Mouse (Mus musculus) ovary, postnatal 10 days (tissue): Measurements from ENCODE around the gene 2010111I01Rik.
"Not testable (repeated sequence)": the region's sequence is repeated elsewhere in the genome, so short reads cannot be mapped to it uniquely, and the experiment has no call there.

Experiments used
- DNase-seq: peaks from one replicate; pipeline ENCODE4 v3.0.0; 2022; ENCODE audit warnings: low spot score

The 2010111I01Rik gene

DNA sequence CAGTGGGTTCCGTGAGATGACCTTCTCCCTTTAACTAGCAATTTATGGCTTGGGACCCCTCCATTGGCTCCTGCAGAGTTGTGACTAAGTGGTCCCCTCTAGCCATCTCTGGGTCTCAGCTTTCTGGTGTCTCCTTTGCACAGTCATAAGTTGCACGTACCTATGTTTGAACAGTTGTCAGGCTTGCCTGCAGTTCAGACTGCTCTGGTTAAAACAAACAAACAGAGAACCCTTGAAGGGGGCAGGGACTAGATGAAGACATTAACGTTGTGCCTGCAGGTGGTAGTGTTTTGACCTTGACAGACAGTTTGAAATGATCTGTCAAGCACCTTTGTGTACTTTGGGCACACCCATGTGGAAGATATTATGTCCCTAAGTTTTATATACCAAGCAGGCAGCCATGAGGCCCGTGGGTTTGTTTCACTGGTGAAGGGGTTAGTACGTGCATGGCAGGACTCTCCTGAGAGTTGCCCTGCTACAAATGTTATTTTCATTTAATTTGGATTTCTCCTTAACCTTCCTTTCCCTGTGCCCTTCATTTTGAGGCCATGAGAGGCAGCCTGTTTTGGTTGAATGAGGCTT, 118.0 kb downstream of the 2010111I01Rik start:
- no peak for DNase-seq

DNA sequence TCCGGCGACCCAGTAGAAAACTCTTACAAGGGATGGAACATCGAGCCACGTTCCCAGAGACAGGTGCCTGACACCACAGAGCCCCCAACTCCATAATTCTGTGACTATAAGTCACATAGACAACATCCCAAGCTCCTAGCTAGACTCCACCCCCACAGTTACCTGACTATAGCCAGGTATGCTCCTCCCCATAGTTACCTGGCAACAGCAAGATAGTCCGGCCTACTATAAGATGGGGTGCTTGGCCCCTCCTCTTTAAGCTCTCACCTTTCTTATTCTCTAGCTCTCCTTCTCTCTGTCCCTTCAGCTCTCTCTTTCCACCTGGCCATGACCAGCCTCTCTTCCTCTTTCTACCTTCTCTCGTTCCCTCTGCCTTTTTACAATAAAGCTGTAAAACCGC, 118.4 kb downstream of the 2010111I01Rik start:
- not testable (repeated sequence) for DNase-seq

DNA sequence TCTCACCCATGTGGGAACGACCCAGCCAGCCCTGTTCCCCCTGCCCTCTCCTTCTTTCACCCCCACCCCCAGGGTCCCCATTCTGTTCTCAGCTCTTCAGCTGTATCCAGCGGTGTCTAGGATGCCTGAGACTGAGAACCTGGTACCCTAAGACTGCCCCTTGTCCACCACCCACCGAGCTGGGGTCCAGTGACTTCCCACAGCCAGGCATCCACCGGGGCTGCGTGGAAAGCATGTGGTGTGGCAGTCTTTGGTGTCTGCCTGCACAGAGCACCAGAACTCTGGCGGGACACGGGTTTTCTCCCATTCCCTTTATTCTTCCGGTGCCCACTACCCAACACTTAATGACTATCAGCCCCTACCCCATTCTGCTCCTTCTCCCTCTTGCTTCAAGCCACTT, 119.0 kb downstream of the 2010111I01Rik start:
- no peak for DNase-seq

DNA sequence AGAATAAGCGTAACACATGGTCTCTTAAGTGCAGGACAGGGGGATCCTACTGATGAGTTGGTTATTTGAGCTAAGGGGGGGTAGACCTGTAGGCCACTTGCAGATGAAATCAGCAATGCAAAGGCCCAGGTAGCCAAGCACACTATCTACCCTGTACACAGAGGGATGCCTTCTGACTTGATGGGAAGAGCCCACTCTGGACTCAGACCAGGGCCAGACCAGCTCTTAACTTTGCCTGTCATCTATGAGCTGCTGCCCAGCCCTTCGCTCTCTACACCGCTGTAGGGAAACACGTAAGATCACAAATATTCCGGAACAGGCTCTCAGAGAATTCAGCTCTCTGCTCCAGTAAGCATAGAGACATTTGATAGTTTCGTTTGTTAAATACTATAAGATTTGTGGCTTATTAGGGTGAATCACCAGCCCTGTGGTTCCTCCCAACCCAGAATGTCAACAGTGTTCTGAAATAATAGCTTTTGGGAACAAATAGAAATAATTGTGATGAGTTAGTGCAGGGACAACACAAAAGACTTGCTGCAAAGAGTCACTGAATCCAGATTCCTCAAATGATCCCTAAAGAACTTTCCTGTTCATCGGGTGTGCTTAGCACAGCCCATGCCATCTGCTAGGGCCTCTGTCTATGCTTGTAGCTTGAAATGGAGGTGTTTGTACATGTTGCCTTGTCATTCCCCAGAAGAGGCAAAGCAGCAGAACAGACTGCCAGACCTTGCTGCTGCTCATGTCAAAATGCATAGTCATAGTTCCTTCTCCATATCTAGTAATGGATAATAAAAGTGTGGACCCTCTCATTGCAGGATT, 123.4 kb downstream of the 2010111I01Rik start:
- no peak for DNase-seq

DNA sequence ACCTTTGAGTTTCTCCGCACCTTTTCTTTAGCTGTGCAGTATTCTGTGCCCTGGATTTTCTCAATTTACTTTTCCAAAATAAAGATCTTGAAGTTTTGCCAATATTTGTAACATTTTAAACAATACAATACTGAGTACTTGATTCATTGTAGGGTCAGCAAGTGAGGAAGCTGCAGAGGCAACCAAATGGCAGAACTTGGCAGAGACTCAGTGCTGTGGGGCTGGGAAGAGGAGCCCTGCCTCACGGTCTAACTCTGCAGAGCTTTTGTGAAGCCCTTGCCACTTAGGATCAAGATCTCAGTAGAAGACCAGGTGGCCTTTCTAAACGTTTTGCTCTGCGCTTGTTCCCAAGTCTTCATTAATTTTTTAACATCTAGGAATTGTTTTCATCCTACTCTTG, 124.8 kb downstream of the 2010111I01Rik start:
- no peak for DNase-seq

DNA sequence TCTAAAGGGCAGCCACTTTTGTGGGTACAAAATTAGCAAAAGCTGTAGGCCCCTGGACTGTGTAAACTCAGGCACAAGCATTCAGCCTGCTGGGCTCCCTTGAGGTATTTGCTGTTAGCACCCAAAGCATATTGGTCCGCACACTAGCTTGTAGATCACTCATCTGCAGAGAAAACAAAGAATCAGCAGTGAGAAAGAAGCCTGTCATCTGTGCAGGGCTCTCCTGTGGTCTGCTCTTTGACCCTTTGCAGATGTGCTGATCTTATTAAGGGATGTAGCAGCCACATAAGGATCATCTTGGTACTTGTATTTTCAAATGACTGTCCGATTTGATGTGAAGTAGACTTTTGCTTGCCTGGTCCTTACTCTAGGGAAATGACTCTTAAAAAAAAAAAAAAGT, 126.6 kb downstream of the 2010111I01Rik start:
- no peak for DNase-seq

DNA sequence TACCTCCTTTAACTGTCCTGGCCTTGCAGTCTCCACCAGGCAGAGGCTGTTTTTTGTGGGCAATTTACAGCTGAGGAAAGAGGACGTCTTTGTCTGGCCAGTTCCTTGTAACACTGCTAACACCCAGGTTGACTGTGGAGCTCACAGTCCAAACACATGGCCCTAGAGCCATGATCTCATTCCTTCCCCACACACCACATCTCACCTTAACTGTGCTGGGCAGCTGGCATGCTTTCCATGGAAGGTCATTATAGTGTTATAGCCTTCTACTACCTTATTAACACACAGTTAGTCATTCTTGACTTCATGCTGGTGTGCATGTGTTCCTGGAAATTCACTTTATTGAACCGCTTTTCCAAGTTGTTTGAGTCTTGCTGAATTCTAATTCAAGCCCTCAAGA, 127.6 kb downstream of the 2010111I01Rik start:
- no peak for DNase-seq

DNA sequence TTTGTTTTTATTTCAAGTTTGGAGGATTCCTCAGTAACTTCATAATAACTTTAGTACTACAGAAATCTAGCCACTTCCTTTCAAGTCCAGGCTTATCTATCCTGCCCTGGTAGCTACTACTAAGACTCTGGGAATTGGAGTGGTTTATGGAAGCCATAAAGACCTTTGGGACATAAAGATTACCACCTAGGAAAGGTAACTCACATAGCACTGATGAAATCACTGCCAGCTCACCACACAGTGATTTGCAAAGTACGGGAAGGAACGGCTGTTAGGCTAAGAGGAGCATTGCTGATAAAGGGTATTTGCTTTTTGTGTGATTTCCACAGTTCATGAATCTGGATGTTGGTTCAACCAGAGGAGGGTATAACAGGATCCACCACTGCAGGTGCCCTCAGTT, 128.2 kb downstream of the 2010111I01Rik start:
- no peak for DNase-seq

DNA sequence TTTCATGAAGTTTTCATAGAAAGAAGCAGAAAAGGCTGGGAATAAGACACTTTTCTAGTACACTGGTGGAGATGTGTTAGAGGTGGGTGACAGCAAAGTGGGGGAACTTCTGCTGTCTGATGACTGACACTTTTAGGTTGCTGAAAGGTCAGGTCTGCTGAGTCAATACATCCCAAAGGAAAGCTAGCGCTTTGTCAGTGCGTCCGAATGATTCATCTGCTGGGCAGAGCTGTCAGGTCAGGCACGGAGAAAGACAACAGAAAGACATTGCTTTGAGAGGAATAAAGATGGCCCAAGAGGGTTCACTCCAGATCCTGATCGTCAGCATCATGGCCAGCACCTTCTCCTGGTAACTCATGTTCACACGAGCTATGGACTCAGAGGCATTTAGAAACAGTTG, 128.9 kb downstream of the 2010111I01Rik start:
- DNase-seq, result no peak

DNA sequence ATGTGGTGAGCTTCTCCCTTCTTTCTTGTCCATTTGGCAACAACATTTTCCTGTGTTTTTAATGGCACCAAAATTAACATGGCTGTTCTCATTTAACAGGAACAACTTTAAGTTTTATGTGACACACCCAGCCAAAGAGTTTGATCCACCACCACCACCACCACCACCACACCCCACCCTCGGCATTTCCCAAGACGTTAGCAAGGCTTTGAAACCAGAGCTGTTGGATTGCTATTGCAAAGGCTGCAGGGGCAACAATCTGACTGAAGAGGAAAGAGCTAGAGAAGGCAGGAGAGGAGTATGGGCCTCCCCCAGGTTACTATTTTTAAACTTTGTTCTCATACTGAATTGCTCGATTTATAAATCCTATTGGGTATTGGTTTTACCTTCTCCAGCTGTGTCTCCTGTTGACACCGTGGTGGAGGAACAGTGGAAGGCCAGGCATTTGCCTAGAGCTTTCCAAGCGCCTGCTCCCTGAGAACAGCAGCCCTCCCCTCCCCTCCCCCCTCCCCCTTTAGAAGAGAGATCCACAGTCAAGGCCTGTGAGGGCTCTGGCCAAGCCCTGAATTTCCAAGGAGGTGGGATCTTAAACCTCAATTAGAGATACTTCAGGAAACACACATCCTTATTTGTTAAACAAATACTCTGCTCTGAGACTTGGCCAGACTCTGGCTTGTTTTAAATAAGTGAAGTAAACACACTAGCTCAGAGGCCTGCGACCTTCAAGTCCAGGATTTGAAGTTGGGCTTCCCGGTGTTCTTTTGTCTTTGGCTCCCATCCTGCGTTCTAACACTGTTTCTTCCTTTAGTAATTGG, 129.8 kb downstream of the 2010111I01Rik start:
- DNase-seq, result no peak

DNA sequence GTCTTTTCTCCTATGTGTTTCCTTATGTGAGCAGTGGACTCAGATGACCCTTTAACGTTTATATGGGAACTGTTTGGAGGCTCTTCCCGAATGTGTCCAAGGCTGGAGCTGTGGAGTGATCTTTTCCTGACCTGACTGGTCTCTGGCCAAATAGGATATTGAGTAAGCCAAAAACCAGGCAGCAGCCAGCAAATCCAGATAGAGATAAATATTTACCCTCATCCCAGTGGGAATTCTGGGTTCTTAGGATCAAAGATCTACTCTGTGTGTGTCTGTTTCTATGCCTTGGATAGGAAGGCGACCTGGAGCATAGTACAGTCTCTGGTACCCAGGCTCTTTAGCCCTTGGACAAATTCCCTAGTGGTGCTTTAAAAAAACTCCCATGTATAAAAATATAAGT, 132.1 kb downstream of the 2010111I01Rik start:
- no peak for DNase-seq

DNA sequence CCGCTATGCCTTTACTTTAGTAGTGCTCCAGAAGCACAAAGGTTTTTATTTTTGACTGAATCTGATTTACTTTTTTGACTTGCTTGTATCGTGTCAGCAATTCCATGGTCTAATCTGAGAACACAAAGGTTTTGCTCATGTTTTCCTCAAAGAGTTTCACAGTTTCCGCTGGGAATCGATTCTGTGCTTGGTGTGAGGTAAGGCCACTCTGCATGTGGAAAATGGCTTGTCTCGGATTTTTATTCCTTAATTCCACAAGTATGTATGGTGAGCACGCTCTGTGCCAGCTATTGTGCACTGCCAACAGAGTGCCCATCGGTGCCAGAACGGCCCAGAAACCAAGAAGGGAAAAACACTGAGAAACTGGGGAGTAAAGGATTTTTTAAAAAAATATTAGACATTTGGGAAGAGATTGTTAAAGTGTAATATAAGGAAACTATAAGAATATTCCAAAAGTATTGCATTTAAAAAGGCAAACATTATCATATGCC, 132.8 kb downstream of the 2010111I01Rik start:
- no peak for DNase-seq

DNA sequence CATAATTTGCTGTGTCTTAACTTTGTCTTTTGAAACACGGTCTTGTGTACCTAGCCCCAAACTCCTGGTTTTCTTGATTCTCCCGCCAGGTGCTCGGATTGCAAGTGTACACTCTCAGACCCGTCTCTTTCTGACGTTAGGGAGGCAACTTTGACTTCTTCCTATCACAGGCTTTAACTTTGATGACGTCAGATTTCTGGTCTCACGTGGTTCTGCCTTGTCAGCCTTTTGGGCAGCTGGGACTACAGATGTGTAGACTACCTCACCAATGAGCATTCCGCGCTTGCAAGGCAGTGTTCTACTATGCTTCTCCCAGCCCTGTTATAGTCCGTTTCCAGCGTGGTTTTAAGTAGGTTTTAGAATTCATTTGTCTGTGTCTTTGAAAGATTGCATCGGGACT, 137.1 kb downstream of the 2010111I01Rik start:
- no peak for DNase-seq

DNA sequence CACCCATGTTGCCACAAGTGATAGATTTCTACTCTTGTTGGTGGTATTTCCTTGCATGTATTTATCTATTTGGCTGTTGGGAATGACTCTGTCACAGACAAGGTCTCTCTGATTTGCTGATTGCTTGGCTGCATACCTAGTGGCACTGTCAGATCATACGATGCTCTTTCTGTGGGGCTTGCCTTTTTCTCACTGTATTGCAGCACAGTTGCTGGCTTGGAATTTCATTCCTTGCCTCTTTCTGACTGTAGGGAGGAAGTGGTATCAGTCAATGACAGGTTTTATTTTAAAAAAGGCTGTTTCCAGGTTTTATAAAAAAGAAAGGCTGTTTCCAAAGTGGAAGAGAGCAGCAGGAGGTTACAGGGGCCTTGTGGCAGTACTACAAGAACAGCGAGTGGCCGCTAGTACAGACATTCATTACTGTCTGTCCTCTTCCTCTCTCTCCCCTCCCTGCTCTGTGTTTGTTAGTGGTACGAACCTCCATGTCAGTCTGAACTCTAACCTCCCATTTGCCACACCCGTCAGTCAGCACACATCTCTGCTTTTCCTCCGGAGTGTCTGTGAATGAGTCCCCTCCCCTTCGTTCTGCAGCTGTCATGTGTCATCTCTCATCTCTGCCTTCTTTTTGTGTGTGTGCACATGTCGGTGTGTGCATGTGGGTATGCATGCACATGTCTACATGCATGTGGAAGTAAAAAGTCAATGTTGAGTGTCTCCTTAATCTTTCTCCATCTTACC, 138.3 kb downstream of the 2010111I01Rik start:
- DNase-seq, result no peak

DNA sequence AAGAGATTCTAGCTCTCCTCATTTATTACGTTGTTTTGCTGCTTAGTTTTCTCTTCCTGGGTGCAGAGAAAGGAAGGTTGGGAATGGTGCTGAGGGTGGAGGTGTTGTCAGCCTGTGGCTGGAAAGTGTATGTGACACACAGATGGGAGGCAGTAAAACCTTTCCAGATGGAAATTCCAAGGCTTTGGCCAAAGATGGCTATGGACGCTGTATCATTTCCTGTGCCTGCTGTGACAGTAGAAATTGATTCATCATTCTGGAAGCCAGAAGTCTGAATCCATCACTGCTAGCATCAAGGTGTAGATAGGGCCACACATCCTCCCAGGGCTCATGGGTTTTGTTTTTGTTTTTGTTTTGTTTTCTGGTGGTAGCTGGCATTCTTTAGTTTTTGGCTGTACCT, 141.9 kb downstream of the 2010111I01Rik start:
- DNase-seq, result no peak

DNA sequence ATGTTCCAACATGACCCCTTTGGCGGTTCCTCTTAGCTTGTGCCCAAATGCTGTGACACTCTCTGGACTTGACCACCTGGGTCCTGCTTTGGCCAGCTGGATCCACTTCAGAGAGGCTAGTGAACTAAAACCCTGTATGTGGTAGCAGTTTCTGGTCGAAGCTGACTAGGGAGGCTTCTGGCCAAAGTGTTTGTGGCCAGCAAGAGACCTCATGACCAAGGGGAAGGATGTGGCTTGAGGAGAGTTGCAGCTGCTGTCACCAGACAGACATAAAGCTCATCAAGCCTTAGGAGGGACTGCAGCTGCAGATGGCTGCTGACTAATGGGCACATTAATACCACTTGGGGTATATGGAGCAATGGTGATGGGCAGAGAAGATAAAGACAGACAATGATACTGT, 143.9 kb downstream of the 2010111I01Rik start:
- no peak for DNase-seq

DNA sequence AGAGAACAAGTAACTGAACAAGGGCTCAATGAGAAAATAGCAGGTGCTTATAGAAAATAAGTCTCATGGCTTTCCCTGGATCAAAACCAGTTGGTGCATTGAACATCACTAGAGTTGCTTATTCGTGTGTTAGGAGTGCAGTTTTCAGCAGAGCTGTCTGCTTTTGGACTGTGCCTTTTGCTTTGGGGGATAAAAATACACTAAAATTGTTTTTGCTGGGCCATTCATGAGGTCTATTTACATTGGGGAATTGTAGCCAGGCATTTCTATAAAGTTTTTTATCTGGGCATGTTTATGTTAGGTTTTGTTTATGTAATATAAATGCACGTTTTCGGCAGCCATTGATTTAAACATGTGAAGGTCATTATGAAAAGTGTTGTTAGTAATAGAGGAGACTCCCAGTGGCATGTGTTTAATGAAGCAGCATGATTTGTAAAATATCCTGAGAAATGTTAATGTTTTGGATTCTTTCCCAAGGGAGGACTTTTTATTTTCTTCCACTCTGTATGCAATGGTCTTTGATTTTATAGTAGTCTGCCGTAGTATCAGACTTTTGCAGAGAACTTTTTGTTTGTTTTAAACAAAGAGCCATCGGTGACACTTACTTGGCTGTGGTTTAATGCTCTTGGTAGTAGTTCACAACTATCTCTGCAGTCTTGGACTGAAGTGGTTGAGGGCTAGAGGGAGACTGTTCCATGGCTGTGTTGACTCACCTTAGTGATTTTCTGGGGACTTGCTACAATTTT, 146.8 kb downstream of the 2010111I01Rik start:
- DNase-seq, result no peak

DNA sequence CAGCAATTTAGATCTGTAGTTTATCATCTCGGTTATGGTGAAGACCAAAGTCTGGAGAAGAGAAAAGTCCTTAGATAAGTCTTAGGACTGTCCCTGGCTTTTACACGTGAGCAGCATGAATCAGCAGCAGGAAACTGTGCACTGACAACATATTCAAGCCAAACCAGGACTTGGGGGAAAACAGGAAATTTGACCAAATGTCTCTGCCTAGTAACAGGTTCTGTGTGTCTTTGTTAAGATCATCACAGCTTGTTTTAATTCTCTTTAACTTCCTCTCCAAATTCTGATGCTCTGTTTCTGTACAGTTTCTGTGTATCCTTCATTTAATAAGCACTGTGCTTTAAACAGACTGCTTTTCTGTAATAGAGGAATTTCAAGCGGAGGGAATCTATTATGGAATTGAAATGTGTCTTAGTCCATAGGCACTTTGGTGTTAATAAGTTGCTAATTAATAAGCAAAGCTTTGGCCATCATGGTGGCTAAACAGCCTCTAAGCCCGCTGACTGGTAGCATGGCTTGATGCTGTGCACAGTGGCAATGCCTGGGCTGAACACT, 147.4 kb downstream of the 2010111I01Rik start:
- DNase-seq, result no peak

DNA sequence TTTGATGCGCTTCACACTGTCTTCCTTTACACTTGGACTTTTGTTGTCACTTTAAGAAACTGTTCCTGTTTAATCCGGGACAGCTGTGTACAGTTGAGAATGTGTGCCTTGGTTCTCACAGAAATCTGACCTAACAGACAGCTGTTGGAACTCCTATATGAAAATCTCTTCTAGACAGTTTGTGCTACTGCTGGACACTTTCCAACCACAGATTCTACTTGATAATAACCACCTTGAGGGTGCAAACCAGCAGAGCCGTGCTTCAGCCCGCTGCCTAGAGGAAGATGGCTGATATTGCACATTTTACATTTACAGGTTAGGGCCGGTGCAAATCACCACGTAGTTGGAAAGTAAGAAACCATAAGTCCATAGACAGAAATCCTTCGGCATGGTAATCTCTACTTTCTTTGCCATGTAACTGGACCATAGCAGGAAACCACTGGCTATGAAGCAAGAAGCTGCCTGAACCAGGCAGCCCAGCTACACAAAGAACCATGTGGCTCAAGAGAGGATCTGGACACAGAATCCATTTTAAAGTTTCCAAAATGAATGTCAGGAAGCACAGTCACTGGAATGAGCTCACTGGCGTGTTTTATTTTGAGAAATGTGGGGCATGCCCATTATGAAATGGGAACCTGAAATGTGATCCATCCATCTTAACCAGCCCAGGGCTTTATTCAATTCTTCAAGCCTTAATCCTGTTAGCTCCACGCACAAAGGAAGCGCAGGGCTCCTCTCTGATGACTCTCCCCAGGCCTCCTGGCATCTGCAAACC, 148.1 kb downstream of the 2010111I01Rik start:
- no peak for DNase-seq

DNA sequence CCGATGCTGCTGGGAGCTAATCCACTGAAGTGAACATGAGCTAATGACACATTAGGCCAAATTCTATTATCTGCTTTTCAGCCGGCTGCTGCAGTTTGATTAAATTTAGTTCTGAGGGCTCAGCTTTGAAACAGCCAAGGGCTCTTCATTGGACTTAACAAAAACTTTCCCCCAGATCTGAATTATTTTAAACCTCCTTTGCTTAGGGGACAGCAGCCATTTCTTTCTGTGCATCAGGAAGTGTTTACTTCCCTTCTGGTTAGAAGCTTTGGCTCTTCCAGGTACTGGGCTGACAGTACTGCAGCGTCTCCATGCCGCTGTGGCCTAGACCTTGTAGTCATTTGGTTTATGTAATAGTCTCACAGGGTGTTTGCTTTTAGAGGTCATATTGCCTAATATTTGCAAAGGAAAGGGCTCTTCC, 149.2 kb downstream of the 2010111I01Rik start:
- no peak for DNase-seq
